Mouse (Mus musculus) heart, postnatal 0 days (tissue): ENCODE measurements around the gene Stum.

ENCODE experiments used
- CTCF ChIP-seq: IDR thresholded peaks from 2 replicates; pipeline ENCODE4 v1.5.1; 2016; ENCODE audit warnings: antibody characterized with exemption, control low read depth, low read depth
- EP300 ChIP-seq: IDR thresholded peaks from 2 replicates; pipeline ENCODE4 v1.6.1; 2016; ENCODE audit warnings: antibody characterized with exemption, low read depth

GRCm38 (mm10) chr1:180500641-180501040 is 17.3 kb upstream of the Stum start:
- TF ChIP-seq EP300 = no peak
- TF ChIP-seq CTCF = no peak
